Mouse (Mus musculus): ENCODE measurements at regions not wholly inside any gene's neighbourhood (a gene's known extent, or its start where the extent isn't known, plus 50 kb on each side); places are given as distances from the start of the nearest gene placed in this dataset.

GRCm38 (mm10) chr12:26789336-26789846 lies 320.4 kb downstream of the Cmpk2 start:
- WGBS = 81% methylated on average over 10 of the region's 10 CpGs

GRCm38 (mm10) chr12:26785550-26785949 lies 316.5 kb downstream of the Cmpk2 start:
- H3K4me2 ChIP-seq (ENCODE audit: low read length) = no peak overlapping the region
- H3K4me1 ChIP-seq (replicated peaks; ENCODE audit: control insufficient read depth, insufficient read depth, low read length) = peaks cover 8% of the 10 kb centered on the region
- H3K27ac ChIP-seq (ENCODE audit: low read length) = peak overlapping the region; percentile 61
- no peaks in the 10 kb centered on the region for H3K36me3 ChIP-seq (ENCODE audit: control insufficient read depth, insufficient read depth)
- 37% methylated on average over 2 of the region's 2 CpGs for WGBS
- no peak overlapping the region for H3K4me3 ChIP-seq (replicated peaks; ENCODE audit: low read length)
- no peaks in the 10 kb centered on the region for H3K27me3 ChIP-seq (replicated peaks; ENCODE audit: control insufficient read depth, insufficient read depth, low read length)
- no peak overlapping the region for H3K9ac ChIP-seq (replicated peaks; ENCODE audit: low read depth, low read length)
- ATAC-seq = no peak
- no peaks in the 10 kb centered on the region for H3K9me3 ChIP-seq (ENCODE audit: control insufficient read depth, low read length)

More at GRCm38 (mm10) chr12:26789336-26789846, 320.4 kb downstream of the Cmpk2 start:
- H3K4me2 ChIP-seq (ENCODE audit: low read length) = no peak overlapping the region
- H3K9ac ChIP-seq (replicated peaks; ENCODE audit: low read depth, low read length) = no peak overlapping the region
- H3K36me3 ChIP-seq (ENCODE audit: control insufficient read depth, insufficient read depth) = no peaks in the 10 kb centered on the region
- peaks cover 7% of the 10 kb centered on the region for H3K4me1 ChIP-seq (replicated peaks; ENCODE audit: control insufficient read depth, insufficient read depth, low read length)
- H3K27me3 ChIP-seq (replicated peaks; ENCODE audit: control insufficient read depth, insufficient read depth, low read length) = no peaks in the 10 kb centered on the region
- no peak overlapping the region for H3K27ac ChIP-seq (ENCODE audit: low read length)
- H3K9me3 ChIP-seq (ENCODE audit: control insufficient read depth, low read length) = no peaks in the 10 kb centered on the region
- no peak overlapping the region for H3K4me3 ChIP-seq (replicated peaks; ENCODE audit: low read length)
- ATAC-seq = no peak

DNA sequence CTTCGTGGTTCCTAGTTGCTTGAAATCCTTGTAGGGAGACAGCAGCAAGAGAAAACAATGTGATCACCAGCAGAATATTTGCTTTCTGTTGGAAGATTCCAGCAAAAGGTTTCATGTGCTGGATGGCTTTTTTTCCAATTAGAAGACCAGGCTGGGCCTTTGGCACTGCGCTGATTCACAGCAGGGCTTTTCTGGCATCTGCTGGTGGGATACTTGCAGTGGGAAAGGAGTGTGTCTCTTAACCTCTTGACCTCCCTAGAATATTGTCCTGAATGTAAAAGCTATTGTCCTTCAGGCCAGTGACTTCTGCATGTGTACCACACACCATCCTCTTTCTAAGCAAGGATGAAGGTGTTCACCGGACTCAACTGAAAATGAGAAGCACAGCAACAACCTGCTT lies 315.4 kb downstream of the Cmpk2 start:
- Histone ChIP-seq H3K4me1 (replicated peaks; ENCODE audit: control insufficient read depth, insufficient read depth, low read length) (peaks cover 8% of the 10 kb centered on the region), H3K27ac (ENCODE audit: low read length) (peak overlapping the region; percentile 50), H3K4me2 (ENCODE audit: low read length) (no peak overlapping the region), H3K9me3 (ENCODE audit: control insufficient read depth, low read length) (no peaks in the 10 kb centered on the region), H3K27me3 (replicated peaks; ENCODE audit: control insufficient read depth, insufficient read depth, low read length) (no peaks in the 10 kb centered on the region), H3K36me3 (ENCODE audit: control insufficient read depth, insufficient read depth) (no peaks in the 10 kb centered on the region), H3K9ac (replicated peaks; ENCODE audit: low read depth, low read length) (no peak overlapping the region), H3K4me3 (replicated peaks; ENCODE audit: low read length) (no peak overlapping the region)
- ATAC-seq = no peak
- WGBS = 85% methylated on average over 3 of the region's 3 CpGs

DNA sequence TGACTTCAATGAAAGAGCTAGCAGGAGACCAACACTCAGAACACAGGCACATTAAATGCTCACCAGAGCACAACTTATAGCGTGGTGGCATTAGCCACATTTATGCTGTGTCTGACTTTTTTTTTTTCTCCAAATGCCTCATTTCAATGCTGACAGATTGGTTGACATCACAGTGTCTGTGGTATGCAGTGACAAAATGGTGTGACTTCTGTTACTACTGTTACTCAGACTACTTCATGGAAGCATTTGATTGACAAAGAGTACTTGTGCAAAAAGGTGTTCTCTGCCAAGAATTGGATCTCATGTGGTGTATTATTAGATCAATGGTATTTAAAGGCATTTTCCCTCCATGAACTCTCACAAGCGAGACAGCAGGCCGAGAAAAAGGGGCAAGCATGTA lies 314.8 kb downstream of the Cmpk2 start:
- Histone ChIP-seq H3K9me3 (ENCODE audit: control insufficient read depth, low read length) (no peaks in the 10 kb centered on the region), H3K27me3 (replicated peaks; ENCODE audit: control insufficient read depth, insufficient read depth, low read length) (no peaks in the 10 kb centered on the region), H3K4me1 (replicated peaks; ENCODE audit: control insufficient read depth, insufficient read depth, low read length) (peaks cover 11% of the 10 kb centered on the region), H3K27ac (ENCODE audit: low read length) (peak overlapping the region; percentile 50), H3K36me3 (ENCODE audit: control insufficient read depth, insufficient read depth) (no peaks in the 10 kb centered on the region), H3K4me3 (replicated peaks; ENCODE audit: low read length) (no peak overlapping the region), H3K4me2 (ENCODE audit: low read length) (no peak overlapping the region), H3K9ac (replicated peaks; ENCODE audit: low read depth, low read length) (no peak overlapping the region)
- 33% methylated on average over 3 of the region's 3 CpGs for WGBS
- peak; percentile 56; the same call in 1 of the 2 replicates for ATAC-seq

GRCm38 (mm10) chr12:26781537-26781936 lies 312.5 kb downstream of the Cmpk2 start:
- H3K4me2 ChIP-seq (ENCODE audit: low read length) = no peak overlapping the region
- peak; percentile 49 for ATAC-seq
- H3K4me1 ChIP-seq (replicated peaks; ENCODE audit: control insufficient read depth, insufficient read depth, low read length) = peaks cover 14% of the 10 kb centered on the region
- WGBS = 49% methylated on average over 3 of the region's 3 CpGs
- H3K9me3 ChIP-seq (ENCODE audit: control insufficient read depth, low read length) = no peaks in the 10 kb centered on the region
- no peaks in the 10 kb centered on the region for H3K36me3 ChIP-seq (ENCODE audit: control insufficient read depth, insufficient read depth)
- peak overlapping the region; percentile 25 for H3K27ac ChIP-seq (ENCODE audit: low read length)
- H3K4me3 ChIP-seq (replicated peaks; ENCODE audit: low read length) = no peak overlapping the region
- no peaks in the 10 kb centered on the region for H3K27me3 ChIP-seq (replicated peaks; ENCODE audit: control insufficient read depth, insufficient read depth, low read length)
- H3K9ac ChIP-seq (replicated peaks; ENCODE audit: low read depth, low read length) = no peak overlapping the region

- H3K9ac ChIP-seq (replicated peaks; ENCODE audit: low read depth, low read length) = no peak overlapping the region
- no peaks in the 10 kb centered on the region for H3K36me3 ChIP-seq (ENCODE audit: control insufficient read depth, insufficient read depth)
- ATAC-seq = no peak
- H3K4me2 ChIP-seq (ENCODE audit: low read length) = no peak overlapping the region
- H3K27me3 ChIP-seq (replicated peaks; ENCODE audit: control insufficient read depth, insufficient read depth, low read length) = no peaks in the 10 kb centered on the region
- H3K9me3 ChIP-seq (ENCODE audit: control insufficient read depth, low read length) = no peaks in the 10 kb centered on the region
- WGBS = 25% methylated on average over 3 of the region's 3 CpGs
- no peak overlapping the region for H3K4me3 ChIP-seq (replicated peaks; ENCODE audit: low read length)
- peaks cover 6% of the 10 kb centered on the region for H3K4me1 ChIP-seq (replicated peaks; ENCODE audit: control insufficient read depth, insufficient read depth, low read length)
- H3K27ac ChIP-seq (ENCODE audit: low read length) = peak overlapping the region; percentile 5; the same call in 1 of the 2 replicates
Measured at GRCm38 (mm10) chr12:26778796-26779195, 309.8 kb downstream of the Cmpk2 start.

DNA sequence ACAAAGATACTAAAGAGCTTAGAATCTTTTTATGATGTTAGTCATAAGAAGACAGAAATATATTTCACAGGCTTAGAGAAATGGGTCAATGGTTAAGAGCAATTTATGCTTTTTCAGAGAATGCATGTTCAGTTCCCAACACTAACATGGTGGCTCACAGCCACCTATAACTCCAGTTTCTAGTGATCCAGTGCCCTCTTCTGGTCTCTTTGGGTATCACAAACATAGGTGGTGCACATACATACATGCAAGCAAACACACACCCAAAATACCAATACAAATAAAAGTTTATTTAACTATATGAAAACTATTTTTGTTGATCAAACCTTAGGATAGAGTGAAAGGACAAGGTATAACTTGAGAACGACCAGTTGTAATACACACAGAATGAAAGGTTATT lies 308.0 kb downstream of the Cmpk2 start:
- H3K4me1 ChIP-seq (replicated peaks; ENCODE audit: control insufficient read depth, insufficient read depth, low read length) = peaks cover 6% of the 10 kb centered on the region
- H3K9ac ChIP-seq (replicated peaks; ENCODE audit: low read depth, low read length) = no peak overlapping the region
- 89% methylated on average over 1 of the region's 1 CpGs for WGBS
- H3K4me2 ChIP-seq (ENCODE audit: low read length) = no peak overlapping the region
- no peaks in the 10 kb centered on the region for H3K27me3 ChIP-seq (replicated peaks; ENCODE audit: control insufficient read depth, insufficient read depth, low read length)
- H3K36me3 ChIP-seq (ENCODE audit: control insufficient read depth, insufficient read depth) = no peaks in the 10 kb centered on the region
- no peaks in the 10 kb centered on the region for H3K9me3 ChIP-seq (ENCODE audit: control insufficient read depth, low read length)
- H3K27ac ChIP-seq (ENCODE audit: low read length) = no peak overlapping the region
- no peak for ATAC-seq
- H3K4me3 ChIP-seq (replicated peaks; ENCODE audit: low read length) = no peak overlapping the region

GRCm38 (mm10) chr12:26774016-26774415 lies 305.0 kb downstream of the Cmpk2 start:
- Histone ChIP-seq H3K27ac (ENCODE audit: low read length) (no peak overlapping the region), H3K4me3 (replicated peaks; ENCODE audit: low read length) (no peak overlapping the region), H3K36me3 (ENCODE audit: control insufficient read depth, insufficient read depth) (no peaks in the 10 kb centered on the region), H3K27me3 (replicated peaks; ENCODE audit: control insufficient read depth, insufficient read depth, low read length) (no peaks in the 10 kb centered on the region), H3K9me3 (ENCODE audit: control insufficient read depth, low read length) (no peaks in the 10 kb centered on the region), H3K9ac (replicated peaks; ENCODE audit: low read depth, low read length) (no peak overlapping the region), H3K4me2 (ENCODE audit: low read length) (no peak overlapping the region), H3K4me1 (replicated peaks; ENCODE audit: control insufficient read depth, insufficient read depth, low read length) (peaks cover 6% of the 10 kb centered on the region)
- ATAC-seq = no peak
- WGBS = 87% methylated on average over 2 of the region's 2 CpGs

DNA sequence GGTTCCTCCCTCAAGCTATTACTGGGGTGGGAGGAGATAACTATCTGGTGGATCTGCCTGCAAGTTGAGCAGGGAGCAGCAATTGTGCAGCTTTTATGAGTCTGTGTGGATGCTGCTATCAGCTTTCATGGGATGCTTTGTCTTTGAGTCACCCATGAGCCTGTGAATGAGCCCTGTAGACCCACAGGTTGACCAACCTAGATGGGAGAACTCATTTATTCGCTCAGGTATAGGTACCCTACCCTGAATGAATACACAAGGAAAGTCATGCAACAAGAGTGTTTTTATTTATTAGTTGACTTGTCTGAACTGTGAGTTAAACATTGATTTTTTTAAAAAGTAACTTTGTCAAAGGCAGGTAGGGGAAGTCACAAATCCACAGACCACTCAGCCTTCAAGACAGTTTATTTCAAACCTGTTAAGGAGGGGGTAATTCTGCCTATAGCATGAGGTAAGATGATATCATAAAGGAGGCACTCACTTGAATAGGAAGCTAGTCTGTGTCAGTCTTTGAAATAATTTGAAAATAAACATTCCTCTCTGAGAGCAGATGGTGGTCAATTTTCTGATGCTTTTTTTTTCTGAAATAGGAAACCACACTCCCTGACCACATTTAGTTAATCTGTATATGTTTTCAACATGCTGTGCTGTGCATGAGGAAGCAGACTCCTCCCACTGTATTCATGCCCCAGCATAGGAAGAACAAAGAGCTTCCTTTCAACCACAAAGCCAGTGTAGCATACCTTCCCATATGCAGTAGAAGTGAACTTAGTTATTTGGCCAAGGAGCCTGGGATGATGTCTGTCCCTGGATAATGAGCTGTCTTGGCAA lies 302.0 kb downstream of the Cmpk2 start:
- ATAC-seq = no peak
- H3K36me3 ChIP-seq (ENCODE audit: control insufficient read depth, insufficient read depth) = no peaks in the 10 kb centered on the region
- 92% methylated on average over 1 of the region's 1 CpGs for WGBS
- H3K27me3 ChIP-seq (replicated peaks; ENCODE audit: control insufficient read depth, insufficient read depth, low read length) = no peaks in the 10 kb centered on the region
- H3K4me3 ChIP-seq (replicated peaks; ENCODE audit: low read length) = no peak overlapping the region
- H3K9me3 ChIP-seq (ENCODE audit: control insufficient read depth, low read length) = no peaks in the 10 kb centered on the region
- H3K4me1 ChIP-seq (replicated peaks; ENCODE audit: control insufficient read depth, insufficient read depth, low read length) = no peaks in the 10 kb centered on the region
- H3K27ac ChIP-seq (ENCODE audit: low read length) = no peak overlapping the region
- H3K9ac ChIP-seq (replicated peaks; ENCODE audit: low read depth, low read length) = no peak overlapping the region
- no peak overlapping the region for H3K4me2 ChIP-seq (ENCODE audit: low read length)

All from forebrain, embryonic 16.5 days (tissue).